ENCODE assay signal across 9 mouse cellular contexts in the genomic region with DNA sequence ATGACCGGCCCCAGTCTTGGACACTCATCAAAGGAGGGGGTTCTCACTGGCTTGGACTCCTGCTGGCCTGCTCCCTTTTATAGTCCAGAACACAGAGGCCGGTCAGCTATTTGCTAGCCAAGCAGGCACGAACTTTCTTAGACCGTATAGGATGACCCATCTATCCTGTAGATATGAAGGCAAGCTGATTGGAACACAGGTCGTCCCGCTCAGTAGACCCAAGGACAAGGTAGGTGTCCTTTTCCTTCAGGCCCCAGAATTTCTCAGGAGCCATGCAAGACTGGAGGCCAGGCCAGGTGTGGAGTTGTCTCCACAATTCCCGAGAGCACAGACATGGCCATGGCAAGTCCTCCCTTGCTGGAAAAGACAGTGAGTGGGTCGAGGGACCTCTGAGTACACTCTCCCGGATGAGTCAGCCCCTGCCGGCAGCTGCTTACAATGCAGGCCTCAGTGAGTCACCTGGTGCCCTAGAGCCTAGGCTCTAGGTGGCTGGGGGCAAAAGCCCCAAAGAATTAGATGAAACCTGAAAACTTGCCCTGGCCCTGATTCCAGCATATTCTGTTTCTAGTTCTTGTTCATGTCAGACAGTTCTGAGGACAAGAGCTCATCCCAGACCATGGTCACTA. TPM values are rescaled to one million over a fixed set of nuclear protein-coding genes. Genes with fewer than 3 reads are reported as not detected.
A peak's percentile ranks its signal among the peaks of the same experiment; 100 is the strongest.
DNase-seq lines count a peak whose midpoint lies in the region; ATAC-seq and TF ChIP-seq lines count a peak whose summit lies in the region.
"Had no signal": no experiment of that assay in that cellular context is flagged by ENCODE, and none has a peak within 500 bp of the region (broad histone marks: within the 10 kb centered on the region; RNA-seq: fewer than 3 reads in every experiment).

No protein-coding gene starts in this region.

- intact Hi-C loops in gastrocnemius, postnatal 36 days (cut with DNase I) = no loop called here
- intact Hi-C loops in left cerebral cortex, postnatal 14 days (cut with DNase I) = loop anchor here (5.0 kb wide), 1 partner anchor 170 kb away; the partner anchor contains the start of gene Sp2

- TF ChIP-seq CTCF in CH12.LX (conservative IDR thresholded peaks at IDR 0.05 in 1 of 2, IDR thresholded peaks at IDR 0.05 in 1 of 2; ENCODE audit: low read depth in 2 of 2, low read length in 2 of 2) = peak in 1 of 2 experiments; percentile 70; a peak in 2 of 4 replicates
- TF ChIP-seq CTCF in cortical plate, adult 2 months (IDR thresholded peaks at IDR 0.05; ENCODE audit: extremely low read depth, insufficient read depth, low read length) = no peak

- in situ Hi-C loops in CH12.LX (cut with MboI; ENCODE audit: low pct_ligation_motif_present, low pct_unique_long_range_greater_than_20kb, low sequenced_read_pairs) = no loop called here

- peak; percentile 50 for TF ChIP-seq RAD21 in CH12.LX (IDR thresholded peaks at IDR 0.05; ENCODE audit: low read depth, low read length)

- dilution Hi-C loops in CH12.LX (cut with MboI; ENCODE audit: extremely low pct_ligation_motif_present, extremely low pct_unique_long_range_greater_than_20kb, low sequenced_read_pairs) = no loop called here

- peaks cover 4% of the 10 kb centered on the region for H3K9me3 ChIP-seq in CH12.LX (replicated peaks; ENCODE audit: low read length)
- no peaks in the 10 kb centered on the region for H3K9me3 ChIP-seq in limb, embryonic 12.5 days
- H3K9me3 ChIP-seq: liver, embryonic 13.5 days had no signal

- no peak overlapping the region for H3K9ac ChIP-seq in CH12.LX (ENCODE audit: insufficient read depth, low read depth)
- 0 out of 2 replicates have a peak overlapping the region, but pooled peaks have one; percentile 8 for H3K9ac ChIP-seq in limb, embryonic 12.5 days (replicated peaks)
- H3K9ac ChIP-seq: liver, embryonic 13.5 days had no signal

- ATAC-seq in limb, embryonic 12.5 days (ENCODE audit: insufficient number of reproducible peaks, insufficient read depth, low FRiP score, low TSS enrichment, low read depth) = no peak

- DNase-seq in gastrocnemius, postnatal 10 days = peak; percentile 27
- no peak for DNase-seq in gastrocnemius, postnatal 36 days
- DNase-seq in CH12.LX (ENCODE audit: extremely low read depth) = peak; percentile 58
- peak; percentile 43 for DNase-seq in thymus, postnatal 14 days
- DNase-seq in yolk sac, embryonic 10.5 days (ENCODE audit: low spot score) = no peak
- DNase-seq in left cerebral cortex, postnatal 14 days (ENCODE audit: low spot score in 2 of 2) = no peak
- DNase-seq: liver, embryonic 13.5 days had no signal

- no peak for TF ChIP-seq POLR2A in CH12.LX (IDR thresholded peaks at IDR 0.05; ENCODE audit: low read depth, low read length)
- TF ChIP-seq POLR2A in cortical plate, adult 2 months (IDR thresholded peaks at IDR 0.05; ENCODE audit: extremely low read depth, insufficient read depth, low read length) = no peak

- peaks cover 31% of the 10 kb centered on the region for H3K27me3 ChIP-seq in CH12.LX (replicated peaks)
- peaks cover 15% of the 10 kb centered on the region; the same call in 1 of the 2 replicates for H3K27me3 ChIP-seq in limb, embryonic 12.5 days

- no peak overlapping the region for H3K4me2 ChIP-seq in CH12.LX (ENCODE audit: insufficient read depth, low read depth, poor library complexity, severe bottlenecking)
- H3K4me2 ChIP-seq in limb, embryonic 12.5 days = peak overlapping the region; percentile 86

- no peak for TF ChIP-seq EP300 in CH12.LX (IDR thresholded peaks at IDR 0.05; ENCODE audit: low read length)

- peaks cover 17 to 24% of the 10 kb centered on the region in 2 experiments for H3K4me1 ChIP-seq in CH12.LX (ENCODE audit: control insufficient read depth in 1 of 2, insufficient read depth in 2 of 2)
- H3K4me1 ChIP-seq in cortical plate, adult 2 months (ENCODE audit: control insufficient read depth, insufficient read depth, low read length) = peaks cover 5% of the 10 kb centered on the region
- peaks cover 44% of the 10 kb centered on the region for H3K4me1 ChIP-seq in limb, embryonic 12.5 days (replicated peaks)

- H3K79me2 ChIP-seq in CH12.LX (replicated peaks; ENCODE audit: control insufficient read depth, extremely low read depth, insufficient read depth, poor library complexity, severe bottlenecking) = no peaks in the 10 kb centered on the region

- no peak overlapping the region for H3K4me3 ChIP-seq in CH12.LX (replicated peaks in 1 of 3; ENCODE audit: low read depth in 2 of 3, low read length in 2 of 3, poor library complexity in 1 of 3)
- H3K4me3 ChIP-seq in cortical plate, adult 2 months (ENCODE audit: insufficient read depth, low read length) = peak overlapping the region; percentile 84; the same call in 1 of the 2 replicates
- no peak overlapping the region; the same call in 1 of the 2 replicates for H3K4me3 ChIP-seq in limb, embryonic 12.5 days (replicated peaks)
- H3K4me3 ChIP-seq: liver, embryonic 13.5 days had no signal

- 23% methylated on average over 10 of the region's 10 CpGs for WGBS in limb, embryonic 12.5 days

- H3K27ac ChIP-seq in CH12.LX (ENCODE audit: insufficient read depth, low read depth) = no peak overlapping the region
- no peak overlapping the region for H3K27ac ChIP-seq in cortical plate, adult 2 months (ENCODE audit: insufficient read depth, low read length)
- H3K27ac ChIP-seq in limb, embryonic 12.5 days = no peak overlapping the region
- H3K27ac ChIP-seq: liver, embryonic 13.5 days had no signal

- H3K36me3 ChIP-seq in CH12.LX (replicated peaks in 1 of 2; ENCODE audit: control insufficient read depth in 1 of 2, insufficient read depth in 1 of 2, low read length in 1 of 2) = peaks cover 17 to 43% of the 10 kb centered on the region in 2 experiments
- H3K36me3 ChIP-seq in limb, embryonic 12.5 days = peaks cover 41% of the 10 kb centered on the region

TF ChIP-seq in CH12.LX, 34 proteins besides CTCF, POLR2A, EP300 and RAD21:
- TF ChIP-seq TCF12 (IDR thresholded peaks at IDR 0.05; ENCODE audit: low read depth, low read length) (no peak), JUN (IDR thresholded peaks at IDR 0.05; ENCODE audit: insufficient read depth, low read depth, low read length) (no peak), ETS1 (conservative IDR thresholded peaks at IDR 0.05; ENCODE audit: low read depth, low read length) (no peak), IRF4 (IDR thresholded peaks at IDR 0.05; ENCODE audit: low read depth, low read length) (no peak), SMC3 (IDR thresholded peaks at IDR 0.05; ENCODE audit: low read depth, low read length) (peak; percentile 56), BHLHE40 (IDR thresholded peaks at IDR 0.05; ENCODE audit: low read depth, low read length) (no peak), CHD1 (IDR thresholded peaks at IDR 0.05; ENCODE audit: low read depth, low read length) (no peak), ZMIZ1 (IDR thresholded peaks at IDR 0.05; ENCODE audit: low read depth, low read length) (0 out of 2 replicates have a peak, but pooled peaks have one; percentile 15), NRF1 (IDR thresholded peaks at IDR 0.05; ENCODE audit: low read depth, low read length) (no peak), MXI1 (IDR thresholded peaks at IDR 0.05; ENCODE audit: low read depth, low read length) (no peak), POLR2AphosphoS2 (IDR thresholded peaks at IDR 0.05; ENCODE audit: low read depth, low read length) (0 out of 2 replicates have a peak, but pooled peaks have one; percentile 73), PAX5 (IDR thresholded peaks at IDR 0.05; ENCODE audit: low read length) (no peak), MEF2A (IDR thresholded peaks at IDR 0.05; ENCODE audit: borderline replicate concordance, low read depth, low read length) (no peak)
TF ChIP-seq in CH12.LX: peak in this region for 3.

RNA-seq across cellular contexts. Expression of gene Tbkbp1, which starts 1.5 kb away (rescaled TPM):
- total RNA-seq in gastrocnemius, postnatal 10 days (2021) = 1 to 10 TPM; 7.1 to 9.9 TPM
- total RNA-seq in gastrocnemius, postnatal 36 days (2021) = 1 to 10 TPM; 5.9 to 6.6 TPM
- total RNA-seq in CH12.LX (2012; rRNA removed) (2.1 and 3.1 TPM in 2 replicates), CH12.LX (2014; rRNA removed) (0.44 and 1.2 TPM in 2 replicates)
- 5.2 and 5.7 TPM in 2 replicates for polyA plus RNA-seq in CH12.LX (2012; ENCODE audit: insufficient read length, low read depth)
- 54.5 and 59.5 TPM in 2 replicates for polyA plus RNA-seq in cortical plate, adult 2 months (2012; rRNA removed)
- 8.0 and 8.7 TPM in 2 replicates for polyA plus RNA-seq in limb, embryonic 12.5 days (2016; fragmentation: Nextera tagmentation; extraction: Ambion mirVana)
- total RNA-seq in left cerebral cortex, postnatal 14 days (2021) = 10 to 100 TPM; 46.4 to 49.4 TPM

RNA-seq across cellular contexts. Expression of gene Kpnb1, which starts 34.9 kb away (rescaled TPM):
- total RNA-seq in gastrocnemius, postnatal 10 days (2021) = 10 to 100 TPM; 72.9 to 87.5 TPM
- total RNA-seq in gastrocnemius, postnatal 36 days (2021) = 10 to 100 TPM; 46.2 to 52.3 TPM
- total RNA-seq in CH12.LX (2012; rRNA removed) (194 and 264 TPM in 2 replicates), CH12.LX (2014; rRNA removed) (234 and 260 TPM in 2 replicates)
- polyA plus RNA-seq in CH12.LX (2012; ENCODE audit: insufficient read length, low read depth) = 411 and 465 TPM in 2 replicates
- polyA plus RNA-seq in cortical plate, adult 2 months (2012; rRNA removed) = 73.2 and 76.8 TPM in 2 replicates
- 60.2 and 62.7 TPM in 2 replicates for polyA plus RNA-seq in limb, embryonic 12.5 days (2016; fragmentation: Nextera tagmentation; extraction: Ambion mirVana)
- total RNA-seq in left cerebral cortex, postnatal 14 days (2021) = 100 to 1,000 TPM; 111 to 113 TPM

RNA-seq across cellular contexts. Expression of gene Tbx21, which starts 37.6 kb away (rescaled TPM):
- total RNA-seq in gastrocnemius, postnatal 10 days (2021) = 1 to 10 TPM; 1.3 to 1.7 TPM
- total RNA-seq in gastrocnemius, postnatal 36 days (2021) = under 1 TPM; 0.44 to 0.69 TPM
- total RNA-seq in CH12.LX (2012; rRNA removed) (0.08 TPM in 2 replicates), CH12.LX (2014; rRNA removed) (not detected in 2 replicates)
- 0.09 TPM in 1 of 2 replicates, not detected in the other for polyA plus RNA-seq in CH12.LX (2012; ENCODE audit: insufficient read length, low read depth)
- 0.10 and 0.11 TPM in 2 replicates for polyA plus RNA-seq in cortical plate, adult 2 months (2012; rRNA removed)
- 0.17 TPM in 1 of 2 replicates, not detected in the other for polyA plus RNA-seq in limb, embryonic 12.5 days (2016; fragmentation: Nextera tagmentation; extraction: Ambion mirVana)
- under 1 TPM in 1 of 2 experiments, not detected in 1; 0.13 TPM for total RNA-seq in left cerebral cortex, postnatal 14 days (2021)
- polyA plus RNA-seq: liver, embryonic 13.5 days had no signal

Comparison
In these comparisons a context has a peak if more than half of its experiments do, and no peak if none do; other contexts are left out.
1. DNase-seq: peak in gastrocnemius, postnatal 10 days (single experiment), CH12.LX (single experiment) and thymus, postnatal 14 days (single experiment); none in gastrocnemius, postnatal 36 days (0 of 2), yolk sac, embryonic 10.5 days (single experiment) and left cerebral cortex, postnatal 14 days (0 of 2).
2. RNA of gene Tbkbp1, which starts 1.5 kb away (total RNA-seq): 46.4 to 49.4 TPM in left cerebral cortex, postnatal 14 days; 7.1 to 9.9 TPM in gastrocnemius, postnatal 10 days, 5.9 to 6.6 TPM in gastrocnemius, postnatal 36 days and 0.44 to 3.1 TPM in CH12.LX; every median in the first group is over 4 times any median in the second.